Mouse (Mus musculus) E14TG2a.4 (cell line): ENCODE data around the gene Pde4d.

Experiments
- H3K27me3 ChIP-seq: 2 replicates; pipeline ENCODE4 v1.6.1; 2014; ENCODE audit warnings: low read length, control low read depth; ENCODE audit not compliant: insufficient read depth
- H3K36me3 ChIP-seq: 2 replicates; pipeline ENCODE4 v1.6.1; 2014; ENCODE audit warnings: low read length, control low read depth; ENCODE audit not compliant: insufficient read depth
- H3K4me1 ChIP-seq: replicated peaks from 2 replicates; pipeline ENCODE4 v1.6.1; 2014; ENCODE audit warnings: low read depth, low read length, control low read depth
- H3K4me3 ChIP-seq: replicated peaks from 2 replicates; pipeline ENCODE4 v1.5.1; 2014; ENCODE audit warnings: mild to moderate bottlenecking, low read length
- H3K9me3 ChIP-seq: 2 replicates; pipeline ENCODE4 v1.6.1; 2014; ENCODE audit warnings: low read length, control low read depth
- CTCF ChIP-seq: conservative IDR thresholded peaks from 2 replicates; pipeline ENCODE4 v1.5.1; 2014; ENCODE audit warnings: low read length
- NANOG ChIP-seq: IDR thresholded peaks from 2 replicates; pipeline ENCODE4 v1.6.1; 2014; ENCODE audit warnings: borderline replicate concordance, low read length, mixed read lengths
- POU5F1 ChIP-seq: IDR thresholded peaks from 2 replicates; pipeline ENCODE4 v1.6.1; 2014; ENCODE audit warnings: low read length, borderline replicate concordance

Pde4d gene

GRCm38 (mm10) chr13:109652631-109653030, 1202.9 kb downstream of the Pde4d start:
- Histone ChIP-seq H3K27me3 (no peaks in the 10 kb centered on the region), H3K4me3 (no peak overlapping the region), H3K4me1 (peaks cover 40% of the 10 kb centered on the region), H3K36me3 (no peaks in the 10 kb centered on the region), H3K9me3 (no peaks in the 10 kb centered on the region)
- TF ChIP-seq POU5F1 (no peak), NANOG (no peak), CTCF (no peak)

GRCm38 (mm10) chr13:109655390-109655789, 1205.6 kb downstream of the Pde4d start:
- Histone ChIP-seq H3K36me3 (no peaks in the 10 kb centered on the region), H3K27me3 (no peaks in the 10 kb centered on the region), H3K9me3 (no peaks in the 10 kb centered on the region), H3K4me3 (no peak overlapping the region), H3K4me1 (peaks cover 31% of the 10 kb centered on the region)
- TF ChIP-seq CTCF: no peak
- TF ChIP-seq NANOG: peak; percentile 63; the same call in 1 of the 2 replicates

GRCm38 (mm10) chr13:109659103-109659502, 1209.4 kb downstream of the Pde4d start:
- no peaks in the 10 kb centered on the region for H3K9me3 ChIP-seq
- H3K36me3 ChIP-seq: no peaks in the 10 kb centered on the region
- peaks cover 8% of the 10 kb centered on the region for H3K4me1 ChIP-seq
- no peaks in the 10 kb centered on the region for H3K27me3 ChIP-seq
- no peak overlapping the region for H3K4me3 ChIP-seq
- TF ChIP-seq NANOG: no peak
- no peak for TF ChIP-seq CTCF

- no peak for TF ChIP-seq POU5F1
- TF ChIP-seq NANOG: no peak
- TF ChIP-seq CTCF: no peak
- Histone ChIP-seq H3K4me1 (peaks cover 8% of the 10 kb centered on the region), H3K36me3 (no peaks in the 10 kb centered on the region), H3K27me3 (no peaks in the 10 kb centered on the region), H3K9me3 (no peaks in the 10 kb centered on the region), H3K4me3 (no peak overlapping the region)
Observed at GRCm38 (mm10) chr13:109661345-109661744, 1211.6 kb downstream of the Pde4d start.

- TF ChIP-seq NANOG: no peak
- TF ChIP-seq POU5F1: no peak
- TF ChIP-seq CTCF: no peak
- no peak overlapping the region for H3K4me3 ChIP-seq
Observed at GRCm38 (mm10) chr13:109662099-109662498, 1212.4 kb downstream of the Pde4d start.

GRCm38 (mm10) chr13:109662731-109663130, 1213.0 kb downstream of the Pde4d start:
- Histone ChIP-seq H3K36me3 (no peaks in the 10 kb centered on the region), H3K9me3 (no peaks in the 10 kb centered on the region), H3K4me3 (no peak overlapping the region), H3K4me1 (peaks cover 8% of the 10 kb centered on the region), H3K27me3 (no peaks in the 10 kb centered on the region)
- no peak for TF ChIP-seq NANOG
- TF ChIP-seq CTCF: no peak
- TF ChIP-seq POU5F1: no peak

More at GRCm38 (mm10) chr13:109662099-109662498, 1212.4 kb downstream of the Pde4d start:
- Histone ChIP-seq H3K9me3 (no peaks in the 10 kb centered on the region), H3K36me3 (no peaks in the 10 kb centered on the region), H3K27me3 (no peaks in the 10 kb centered on the region), H3K4me1 (peaks cover 8% of the 10 kb centered on the region)

GRCm38 (mm10) chr13:109664956-109665802, 1215.4 kb downstream of the Pde4d start:
- TF ChIP-seq NANOG (no peak), CTCF (no peak), POU5F1 (no peak)

GRCm38 (mm10) chr13:109665803-109666403, 1216.2 kb downstream of the Pde4d start:
- Histone ChIP-seq H3K36me3 (no peaks in the 10 kb centered on the region), H3K27me3 (no peaks in the 10 kb centered on the region), H3K9me3 (no peaks in the 10 kb centered on the region), H3K4me1 (peaks cover 11% of the 10 kb centered on the region), H3K4me3 (no peak overlapping the region)
- TF ChIP-seq POU5F1: no peak
- TF ChIP-seq NANOG: no peak

More at GRCm38 (mm10) chr13:109664956-109665802, 1215.4 kb downstream of the Pde4d start:
- Histone ChIP-seq H3K27me3 (no peaks in the 10 kb centered on the region), H3K36me3 (no peaks in the 10 kb centered on the region), H3K4me1 (peaks cover 11% of the 10 kb centered on the region), H3K9me3 (no peaks in the 10 kb centered on the region), H3K4me3 (no peak overlapping the region)

- Histone ChIP-seq H3K4me1 (0 out of 2 replicates have a peak, but pooled peaks cover 3% of the 10 kb centered on the region), H3K4me3 (no peak overlapping the region), H3K36me3 (peaks cover 6% of the 10 kb centered on the region), H3K27me3 (no peaks in the 10 kb centered on the region), H3K9me3 (peaks cover 11% of the 10 kb centered on the region)
- TF ChIP-seq NANOG (no peak), CTCF (no peak), POU5F1 (no peak)
Observed at GRCm38 (mm10) chr13:109669965-109670364, 1220.2 kb downstream of the Pde4d start.
